Mouse (Mus musculus) intestine, embryonic 16.5 days (tissue): ENCODE measurements at regions not wholly inside any gene's neighbourhood (a gene's known extent, or its start where the extent isn't known, plus 50 kb on each side); places are given as distances from the start of the nearest gene placed in this dataset.
"Not testable (repeated sequence)": the region's sequence is repeated elsewhere in the genome, so short reads cannot be mapped to it uniquely, and the experiment has no call there.

Source experiments
- ATAC-seq: fragments of 200-750 bp; cut with Nextera tagmentation; 2 replicates; pipeline ENCODE4 v1.8.0; 2017; ENCODE audit warnings: moderate TSS enrichment, moderate library complexity
- H3K27ac ChIP-seq: fragments of 300-500 bp; sonication (generic); 2 replicates; pipeline ENCODE4 v1.5.1; 2014; ENCODE audit warnings: mild to moderate bottlenecking, low read length
- H3K27me3 ChIP-seq: fragments of 300-500 bp; sonication (generic); replicated peaks from 2 replicates; pipeline ENCODE4 v1.6.1; 2014; ENCODE audit warnings: low read length, control low read depth, mixed read lengths; ENCODE audit not compliant: control insufficient read depth, insufficient read depth
- H3K36me3 ChIP-seq: fragments of 300-500 bp; sonication (generic); 2 replicates; pipeline ENCODE4 v1.6.1; 2014; ENCODE audit warnings: low read length, control low read depth; ENCODE audit not compliant: control insufficient read depth, insufficient read depth
- H3K4me1 ChIP-seq: fragments of 300-500 bp; sonication (generic); 2 replicates; pipeline ENCODE4 v1.6.1; 2014; ENCODE audit warnings: low read length, control low read depth, mixed read lengths; ENCODE audit not compliant: control insufficient read depth, insufficient read depth
- H3K4me2 ChIP-seq: fragments of 300-500 bp; sonication (generic); 2 replicates; pipeline ENCODE4 v1.6.1; 2014; ENCODE audit warnings: low read depth, low read length, control low read depth
- H3K4me3 ChIP-seq: fragments of 300-500 bp; sonication (generic); 2 replicates; pipeline ENCODE4 v1.5.1; 2014; ENCODE audit warnings: mild to moderate bottlenecking, low read length
- H3K9ac ChIP-seq: fragments of 300-500 bp; sonication (generic); 2 replicates; pipeline ENCODE4 v1.6.1; 2014; ENCODE audit warnings: low read depth, low read length
- H3K9me3 ChIP-seq: fragments of 300-500 bp; sonication (generic); 2 replicates; pipeline ENCODE4 v1.6.1; 2016; ENCODE audit warnings: low read length, control low read depth; ENCODE audit not compliant: control insufficient read depth
- WGBS: fragments of 180-500 bp; shearing (Covaris S2); extraction: QIAGEN DNeasy Blood & Tissue Kit; methylation state at CpG from one replicate; pipeline ENCODE4 v1.1.7; 2014; 5-methylcytosine and 5-hydroxymethylcytosine counted together

DNA sequence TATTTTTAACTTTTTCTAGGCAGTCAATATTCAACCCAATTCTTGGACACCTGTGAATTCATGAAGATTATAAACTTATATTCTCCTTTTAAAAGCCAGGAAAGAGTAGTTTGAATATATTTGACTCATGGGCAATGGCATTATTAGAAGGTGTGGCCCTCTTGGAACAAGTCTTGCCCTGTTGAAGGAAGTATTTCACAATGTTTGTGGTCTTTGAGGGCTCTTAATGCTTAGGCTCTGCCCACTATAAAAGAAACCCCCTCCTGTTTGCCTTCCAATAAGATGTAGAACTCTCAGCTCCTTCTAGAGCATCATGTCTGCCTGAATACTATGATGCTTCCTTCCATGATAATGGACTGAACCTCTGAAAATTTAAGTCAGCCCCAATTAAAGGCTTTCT is 397.1 kb downstream of the Tlr4 start:
- no peak overlapping the region for H3K4me3 ChIP-seq
- H3K27me3 ChIP-seq: no peaks in the 10 kb centered on the region
- H3K27ac ChIP-seq: no peak overlapping the region
- no peaks in the 10 kb centered on the region for H3K9me3 ChIP-seq
- H3K4me1 ChIP-seq: no peaks in the 10 kb centered on the region
- no peak for ATAC-seq
- H3K36me3 ChIP-seq: no peaks in the 10 kb centered on the region
- H3K9ac ChIP-seq: no peak overlapping the region
- H3K4me2 ChIP-seq: no peak overlapping the region

DNA sequence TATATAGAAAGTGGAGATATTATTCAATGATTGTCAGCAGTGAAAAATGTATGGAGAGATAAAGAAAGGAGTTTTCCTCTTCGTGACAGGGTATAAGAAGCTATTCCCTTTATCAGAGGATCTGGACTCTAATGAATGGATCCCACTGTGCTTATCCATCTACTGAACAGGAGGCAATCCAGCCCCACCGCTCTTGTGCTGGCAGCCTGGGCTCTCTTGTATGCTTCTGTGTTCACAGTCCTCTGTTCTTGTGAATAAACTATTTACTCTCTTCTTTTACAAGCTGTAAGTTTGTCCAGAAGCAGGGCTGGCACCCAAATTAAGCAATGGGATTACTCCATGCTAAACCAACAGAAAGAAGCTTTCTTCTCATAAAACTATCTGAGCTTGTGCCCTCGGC is 401.8 kb downstream of the Tlr4 start:
- Histone ChIP-seq H3K4me3 (no peak overlapping the region), H3K27ac (no peak overlapping the region), H3K4me2 (no peak overlapping the region), H3K9ac (no peak overlapping the region), H3K36me3 (no peaks in the 10 kb centered on the region), H3K9me3 (no peaks in the 10 kb centered on the region), H3K4me1 (no peaks in the 10 kb centered on the region), H3K27me3 (no peaks in the 10 kb centered on the region)
- 62% methylated on average over 3 of the region's 3 CpGs for WGBS
- no peak for ATAC-seq

DNA sequence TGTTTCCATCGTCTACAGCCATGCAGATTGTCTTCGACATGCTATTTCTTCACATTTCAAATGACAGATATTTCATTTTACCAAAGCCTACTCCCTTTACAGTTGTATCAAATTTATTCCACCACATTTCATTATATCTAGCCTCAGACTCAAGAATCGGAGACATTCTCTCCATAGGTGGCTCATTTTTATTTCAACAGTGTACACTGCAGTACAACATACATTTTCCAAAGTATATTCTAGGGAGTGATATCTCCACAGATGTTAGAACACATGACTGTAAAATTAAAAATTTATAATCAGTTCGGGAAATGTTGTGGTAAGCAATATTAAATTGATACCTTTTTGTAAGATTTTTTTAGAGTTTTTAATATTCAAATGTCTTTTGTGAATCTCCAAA is 446.2 kb downstream of the Tlr4 start:
- Histone ChIP-seq H3K4me3 (no peak overlapping the region), H3K4me1 (no peaks in the 10 kb centered on the region), H3K36me3 (no peaks in the 10 kb centered on the region), H3K9me3 (no peaks in the 10 kb centered on the region), H3K4me2 (no peak overlapping the region), H3K27ac (no peak overlapping the region), H3K9ac (no peak overlapping the region), H3K27me3 (no peaks in the 10 kb centered on the region)
- no peak for ATAC-seq
- 91% methylated on average over 4 of the region's 4 CpGs for WGBS

DNA sequence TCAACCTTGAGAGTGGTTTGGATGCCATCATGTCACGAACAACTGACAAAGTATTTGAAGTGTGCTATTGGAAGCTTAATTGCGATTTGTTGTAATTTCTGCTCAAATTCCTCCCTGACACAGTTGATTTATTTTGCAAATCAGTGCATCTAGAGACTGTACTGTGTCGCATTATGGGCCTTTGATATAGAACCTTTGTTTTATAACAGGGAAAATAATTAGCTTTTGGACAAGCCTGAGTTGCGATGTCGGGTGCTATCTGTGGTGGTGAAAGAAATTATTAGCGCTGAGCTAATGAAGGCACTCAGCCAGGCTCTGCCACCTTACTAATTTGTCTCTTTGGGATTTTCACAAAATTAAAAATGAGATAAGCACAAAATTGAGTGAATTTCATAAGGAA is 473.6 kb downstream of the Tlr4 start:
- no peaks in the 10 kb centered on the region for H3K9me3 ChIP-seq
- no peaks in the 10 kb centered on the region for H3K36me3 ChIP-seq
- no peak overlapping the region for H3K27ac ChIP-seq
- no peaks in the 10 kb centered on the region for H3K27me3 ChIP-seq
- ATAC-seq: no peak
- no peak overlapping the region for H3K4me2 ChIP-seq
- no peaks in the 10 kb centered on the region for H3K4me1 ChIP-seq
- no peak overlapping the region for H3K9ac ChIP-seq
- H3K4me3 ChIP-seq: no peak overlapping the region
- 89% methylated on average over 6 of the region's 6 CpGs for WGBS

DNA sequence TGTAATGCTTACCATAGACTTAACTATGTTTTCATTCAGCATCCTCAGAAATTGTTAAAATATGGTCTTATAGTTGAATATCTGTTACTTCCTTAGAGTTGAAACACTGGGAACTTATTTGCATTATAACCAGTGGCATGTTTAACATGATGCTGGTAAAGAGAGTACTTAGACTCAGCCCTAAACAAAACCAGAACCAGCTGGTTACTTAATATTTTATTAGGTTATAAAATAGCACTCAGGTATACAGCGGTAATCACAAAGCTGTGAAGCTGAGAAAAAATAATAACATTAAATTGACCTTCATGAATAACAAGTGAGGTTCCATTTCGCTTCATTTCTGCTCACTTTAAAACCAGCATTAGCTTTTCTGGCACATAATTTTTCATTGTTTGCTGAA is 474.4 kb downstream of the Tlr4 start:
- Histone ChIP-seq H3K27me3 (no peaks in the 10 kb centered on the region), H3K9ac (no peak overlapping the region), H3K4me1 (no peaks in the 10 kb centered on the region), H3K9me3 (no peaks in the 10 kb centered on the region), H3K4me2 (no peak overlapping the region), H3K4me3 (no peak overlapping the region), H3K27ac (no peak overlapping the region), H3K36me3 (no peaks in the 10 kb centered on the region)
- WGBS: 84% methylated on average over 2 of the region's 2 CpGs
- no peak for ATAC-seq

DNA sequence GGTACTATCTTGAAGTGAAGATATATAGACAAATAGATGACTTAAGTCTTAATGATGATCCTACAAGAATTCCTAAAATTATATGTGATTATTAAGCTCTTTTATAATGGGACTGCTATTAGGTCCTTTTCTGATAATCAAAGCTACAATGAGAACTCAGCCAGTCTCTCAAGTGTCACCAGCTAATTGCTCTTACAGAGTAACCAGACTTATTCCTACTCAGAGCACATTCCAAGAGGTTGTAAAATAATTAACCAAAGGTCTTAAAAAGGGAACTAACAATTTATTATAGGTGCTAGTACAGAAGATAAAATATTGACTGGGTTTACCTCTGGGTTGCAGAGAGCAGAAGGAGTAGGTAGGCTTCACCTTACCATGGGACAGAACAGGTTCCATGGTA is 492.7 kb downstream of the Tlr4 start:
- H3K4me3 ChIP-seq, H3K27me3 ChIP-seq, H3K27ac ChIP-seq, H3K9me3 ChIP-seq, H3K4me1 ChIP-seq, H3K36me3 ChIP-seq, H3K9ac ChIP-seq, H3K4me2 ChIP-seq: not testable (repeated sequence)
- ATAC-seq: peak; percentile 69
